Mouse (Mus musculus): ENCODE measurements at regions not wholly inside any gene's neighbourhood (a gene's known extent, or its start where the extent isn't known, plus 50 kb on each side); places are given as distances from the start of the nearest gene placed in this dataset.
A peak's percentile ranks its signal among the peaks of the same experiment; 100 is the strongest.

DNA sequence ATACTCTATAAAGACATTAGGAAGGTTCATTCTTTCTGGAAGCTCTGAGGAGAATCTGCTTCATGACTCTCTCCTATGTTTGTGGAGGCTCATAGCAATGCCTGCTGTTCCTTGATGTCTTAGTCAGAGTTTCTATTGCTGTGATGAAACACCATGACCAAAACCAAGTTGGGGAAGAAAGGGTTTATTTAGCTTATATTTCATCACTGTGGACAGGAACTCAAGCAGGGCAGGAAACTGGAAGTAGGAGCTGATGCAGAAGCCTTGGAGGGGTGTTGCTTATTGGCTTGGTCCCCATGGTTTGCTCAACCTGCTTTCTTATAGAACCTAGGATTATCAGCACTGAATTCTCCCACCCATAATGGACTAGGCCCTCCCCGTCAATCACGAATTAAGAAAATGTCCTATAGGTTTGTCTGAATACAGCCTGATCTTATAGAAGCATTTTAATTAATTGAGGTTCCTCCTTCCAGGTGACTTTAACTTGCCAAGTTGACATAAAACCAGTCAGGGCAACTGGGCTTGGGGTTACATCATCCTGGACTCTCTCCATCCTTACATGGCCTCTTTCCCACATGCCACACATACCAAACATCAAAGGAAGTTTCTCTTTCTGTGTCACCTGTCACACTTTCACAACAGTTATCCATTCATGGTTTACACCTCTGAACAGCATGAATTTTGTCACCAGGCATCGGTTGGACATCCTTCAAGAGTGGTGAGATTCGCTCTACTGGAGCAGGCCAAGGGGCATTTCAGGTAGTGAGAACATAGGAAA lies 85.3 kb upstream of the Serp2 start:
- DNase-seq (ENCODE audit: low read depth, low spot score): no peak

DNA sequence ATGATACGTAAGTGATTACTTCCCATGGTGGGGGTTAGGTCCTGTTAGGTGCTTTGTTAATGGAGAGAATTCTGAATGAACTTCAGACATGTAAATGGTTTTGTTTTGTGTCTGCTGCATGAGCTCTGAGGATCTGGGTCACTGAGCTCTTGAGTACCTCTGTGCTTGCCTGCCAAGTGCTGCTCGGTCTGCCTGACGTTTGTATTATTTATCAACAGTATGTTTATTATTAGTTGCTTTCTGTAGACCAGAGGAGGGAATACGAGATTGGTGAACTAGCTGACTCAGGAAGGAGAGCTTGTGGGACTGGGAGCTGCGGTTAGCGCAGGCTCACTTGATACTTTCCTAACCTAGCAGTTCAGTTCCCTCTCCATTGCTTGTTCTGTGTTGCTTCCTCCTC lies 76.5 kb upstream of the Serp2 start:
- DNase-seq (ENCODE audit: low read depth, low spot score): no peak

DNA sequence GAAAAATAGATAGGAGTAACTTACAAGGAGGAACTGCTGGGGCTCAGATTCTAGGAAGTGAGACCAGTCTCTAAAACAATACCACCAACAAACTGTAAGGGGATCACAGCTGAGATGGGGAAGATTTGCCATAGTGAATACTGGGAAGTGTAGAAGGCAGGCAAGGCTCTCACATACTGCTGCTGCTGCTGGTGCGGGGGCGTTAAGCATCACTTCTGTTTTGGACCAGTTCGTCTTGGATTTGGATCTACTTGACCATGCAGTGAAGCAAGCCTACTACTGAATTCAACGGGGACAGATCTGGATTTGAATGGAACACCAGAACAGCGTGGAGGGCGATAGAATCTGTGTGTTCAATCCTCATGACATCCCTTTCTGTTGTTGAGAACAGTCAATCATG lies 76.1 kb upstream of the Serp2 start:
- DNase-seq (ENCODE audit: low read depth, low spot score): no peak

DNA sequence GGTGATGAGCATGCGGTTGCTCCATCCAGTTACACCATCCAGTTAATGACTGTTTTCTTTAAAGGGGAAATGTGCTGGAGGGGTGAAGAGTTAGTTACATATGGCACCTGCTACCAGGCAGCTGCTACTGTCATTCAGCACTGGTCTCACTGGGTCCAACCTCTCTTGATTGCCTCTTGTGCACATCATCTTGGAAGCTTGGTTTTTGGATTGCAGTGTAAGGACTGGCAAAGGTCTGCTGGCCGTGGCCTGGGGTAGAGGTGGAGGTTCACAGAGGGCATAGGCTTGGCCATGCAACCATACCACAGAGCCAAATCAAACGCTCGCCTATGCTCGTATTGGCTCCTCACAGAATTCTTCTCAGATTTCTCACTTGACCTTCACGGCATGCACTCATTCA lies 75.1 kb upstream of the Serp2 start:
- peak; percentile 80 for DNase-seq (ENCODE audit: low read depth, low spot score)

DNA sequence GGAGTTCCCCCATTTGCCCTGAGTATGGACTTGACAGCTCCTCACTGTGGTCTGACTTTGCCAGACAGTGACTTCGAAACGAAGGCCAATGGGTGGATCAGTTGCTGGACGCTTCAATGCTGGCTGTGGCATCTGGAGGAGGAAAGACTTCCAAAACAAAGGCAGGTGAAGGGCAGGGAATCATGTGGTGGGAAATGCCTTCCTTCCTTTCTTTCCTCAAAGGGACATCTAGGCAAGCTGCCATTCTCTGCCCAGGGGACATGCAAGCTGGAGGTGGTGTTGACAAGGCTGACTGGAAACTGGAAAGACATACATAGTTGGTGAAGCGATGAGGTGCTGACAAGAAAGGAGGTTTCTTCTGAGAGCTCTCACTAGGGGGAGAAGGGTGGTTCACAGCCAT lies 74.5 kb upstream of the Serp2 start:
- no peak for DNase-seq (ENCODE audit: low read depth, low spot score)

DNA sequence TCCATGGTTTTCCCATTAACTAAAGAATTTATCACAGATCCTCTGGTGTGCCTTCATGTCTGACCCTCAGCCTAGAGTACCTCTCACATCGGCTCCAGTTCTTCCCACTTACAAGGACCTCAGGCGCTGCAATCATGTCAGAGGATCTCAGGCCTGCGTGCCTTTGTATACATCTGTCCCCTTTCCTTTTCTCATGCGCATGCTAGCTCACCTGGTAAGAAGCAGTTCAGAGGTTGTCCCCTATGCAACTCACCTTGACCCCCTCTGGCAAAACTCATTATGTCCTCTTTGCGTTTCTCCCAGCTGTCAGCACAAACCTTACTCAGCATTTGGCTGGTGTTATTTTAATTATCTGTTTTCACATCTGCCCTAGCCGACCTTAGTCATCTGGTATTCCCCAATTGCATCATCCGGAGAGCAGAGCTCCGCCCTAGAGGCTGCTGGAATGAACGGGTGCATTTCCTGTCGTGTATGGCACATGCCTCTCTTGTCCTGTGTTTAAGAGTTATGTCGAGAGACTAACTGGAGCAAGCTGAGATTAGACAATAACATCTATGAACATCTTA lies 73.3 kb upstream of the Serp2 start:
- DNase-seq (ENCODE audit: low read depth, low spot score): peak; percentile 44

DNA sequence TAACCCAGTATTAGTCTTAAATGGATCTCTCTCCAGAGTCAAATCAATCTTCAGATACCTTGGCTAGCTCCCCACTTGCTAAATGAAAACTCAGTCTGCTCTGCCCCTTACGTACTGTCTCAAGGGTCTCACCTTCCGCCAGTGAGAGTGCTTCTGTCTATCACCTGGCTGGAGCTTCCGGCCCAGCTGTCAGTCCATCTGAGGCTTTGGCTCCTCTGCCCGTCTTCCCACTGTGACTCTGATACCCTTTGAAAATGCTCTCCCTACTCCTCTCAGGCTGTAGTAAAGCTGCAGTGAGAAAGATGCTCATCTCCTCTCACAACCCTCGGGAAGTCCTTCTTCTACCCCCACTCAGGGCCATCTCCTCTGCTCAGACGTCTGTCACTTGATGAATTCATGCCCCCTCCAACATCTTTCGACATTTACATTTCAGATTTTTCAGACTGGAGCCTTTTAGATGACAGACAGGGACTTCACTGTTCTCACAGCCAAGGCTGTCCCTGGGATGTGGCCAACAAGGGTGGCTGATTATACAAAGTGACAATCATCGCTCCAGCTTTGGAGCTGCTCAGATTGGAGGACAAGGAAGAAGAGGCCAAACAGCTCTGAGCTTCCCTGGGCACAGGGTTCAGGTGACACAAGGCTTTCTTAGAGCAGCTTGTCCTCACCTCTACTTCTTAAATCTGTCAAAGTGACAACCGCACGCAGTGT lies 71.6 kb upstream of the Serp2 start:
- no peak for DNase-seq (ENCODE audit: low read depth, low spot score)

DNA sequence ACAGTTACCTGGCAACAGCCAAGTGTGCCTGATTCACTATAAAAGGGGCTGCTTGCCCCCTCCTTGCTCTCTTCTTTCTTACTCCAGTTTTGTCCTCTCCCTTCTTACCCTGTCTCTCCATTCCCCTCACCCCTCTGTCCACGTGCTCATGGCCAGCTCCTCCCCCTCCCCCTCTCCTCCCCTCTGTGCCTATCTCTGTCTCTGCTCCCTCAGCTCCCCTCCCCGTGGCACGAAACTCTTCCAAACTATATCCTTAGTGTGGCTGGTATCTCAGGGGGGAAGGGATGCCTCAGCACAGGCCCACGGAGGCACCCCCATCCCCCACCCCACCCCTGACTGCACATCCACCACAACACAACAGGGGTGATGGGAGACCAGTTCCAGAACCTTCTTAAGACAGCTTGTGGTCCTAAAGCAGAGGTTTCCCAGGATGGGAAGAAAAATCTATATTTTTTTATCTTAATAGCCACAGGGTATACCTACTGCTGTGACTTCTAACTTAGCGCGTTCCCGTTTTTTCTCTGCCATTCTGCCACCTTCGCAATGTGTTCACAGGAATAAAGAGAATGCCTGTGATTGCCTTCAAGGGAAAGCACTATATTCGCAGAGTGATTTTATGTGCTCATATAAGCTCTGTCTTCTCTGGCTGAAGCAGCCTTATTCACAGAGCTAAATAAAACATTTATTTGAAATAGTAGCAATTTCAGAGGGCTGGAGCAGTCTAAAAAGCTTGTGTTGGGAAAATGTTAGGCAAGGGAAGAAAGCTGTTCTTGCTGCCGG lies 69.1 kb upstream of the Serp2 start:
- DNase-seq (ENCODE audit: low read depth, low spot score): no peak

DNA sequence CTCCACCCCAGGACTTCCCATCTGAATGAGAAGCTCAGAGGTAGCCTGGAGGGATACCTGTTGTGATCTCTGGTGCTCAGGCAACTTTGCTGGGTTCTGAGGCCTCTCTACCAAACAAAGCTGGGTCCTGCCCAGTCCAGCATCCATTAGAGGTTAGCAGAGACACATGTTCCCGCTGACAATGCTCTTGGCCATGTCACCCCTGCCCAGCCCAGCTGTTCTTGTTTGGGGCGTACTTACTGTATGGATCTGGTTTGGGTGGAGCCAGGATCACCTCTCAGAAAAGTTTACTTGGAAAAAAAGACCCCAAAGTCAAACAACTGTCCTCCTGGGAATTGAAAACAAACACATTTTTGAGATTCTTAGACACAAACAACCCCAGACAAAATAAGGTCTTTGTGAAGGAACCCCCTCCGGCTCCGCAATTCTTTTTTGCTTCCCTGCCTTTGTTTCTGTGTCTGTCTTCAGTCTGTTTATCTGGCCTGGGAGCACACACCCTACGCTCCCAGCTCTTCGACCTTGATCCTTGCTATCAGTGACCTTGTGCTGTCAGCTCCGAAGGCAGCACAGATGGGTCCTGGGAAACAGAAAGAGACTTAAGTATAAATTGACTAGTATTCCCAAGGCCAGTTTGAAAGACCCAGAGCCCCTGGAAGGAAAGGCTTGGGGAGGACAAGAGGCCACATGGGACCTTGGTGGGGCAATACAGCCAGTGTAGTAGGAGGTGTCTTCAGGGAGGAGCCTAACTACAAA lies 68.1 kb upstream of the Serp2 start:
- no peak for DNase-seq (ENCODE audit: low read depth, low spot score)

DNA sequence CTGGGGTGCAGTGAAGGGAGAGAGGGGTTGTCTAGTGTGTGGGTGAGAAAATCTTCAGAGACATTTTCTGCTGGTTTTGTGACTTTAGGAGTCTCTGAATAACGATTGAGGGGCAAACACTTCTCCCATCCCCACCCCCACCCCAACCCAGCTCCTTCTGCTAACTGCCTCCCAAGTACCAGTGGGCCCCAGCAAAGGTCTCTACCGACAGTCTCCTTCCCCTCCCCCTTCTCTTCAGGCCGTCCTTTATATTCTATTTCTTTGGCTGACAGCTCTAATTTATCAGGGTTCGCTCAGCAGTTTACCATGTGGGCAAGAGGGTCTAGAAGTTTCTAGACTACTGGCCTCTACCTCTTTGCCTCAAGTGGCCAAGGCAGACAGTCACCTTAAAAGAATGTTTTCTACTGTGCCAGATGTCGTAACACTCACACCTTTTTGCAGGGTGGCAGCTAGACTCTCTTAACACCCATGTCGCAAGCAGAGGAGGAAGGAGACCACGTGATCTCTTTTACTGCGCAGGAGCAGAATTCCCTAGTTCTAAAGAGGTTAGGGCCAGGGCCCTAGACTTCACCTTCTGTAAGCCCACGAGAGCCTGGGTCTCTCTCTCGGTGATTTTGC lies 66.8 kb upstream of the Serp2 start:
- no peak for DNase-seq (ENCODE audit: low read depth, low spot score)

DNA sequence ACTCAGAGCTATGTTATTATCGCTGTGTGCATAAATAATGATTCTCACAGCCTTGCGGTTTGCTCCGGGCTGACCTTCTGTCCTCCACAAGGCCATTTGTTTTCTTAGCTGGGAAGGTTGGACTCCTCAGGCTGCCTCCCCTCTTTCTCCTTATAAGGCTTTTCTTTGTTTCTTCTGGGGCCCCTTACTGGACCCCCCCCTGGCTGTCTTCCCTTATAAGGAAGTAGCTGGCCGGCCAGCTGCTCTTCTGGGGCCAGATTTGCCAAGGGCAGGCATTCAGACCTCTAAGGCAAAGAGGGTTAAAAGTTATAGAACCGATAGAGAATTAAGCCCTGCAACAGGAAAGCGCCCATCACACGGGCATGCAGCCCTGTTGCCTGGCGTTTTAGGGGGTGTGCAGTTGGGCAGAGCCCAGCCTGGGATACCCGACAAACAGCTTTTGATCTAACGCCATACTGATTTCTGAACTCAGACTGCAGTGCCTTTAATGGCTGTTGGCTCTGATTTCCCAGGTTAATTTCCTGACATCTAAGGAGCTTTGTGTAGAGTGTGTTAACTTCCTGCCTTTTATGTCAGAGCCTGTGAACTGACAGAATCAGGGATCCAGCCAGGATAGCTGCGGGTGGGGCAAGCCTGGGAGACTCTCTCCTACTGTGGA lies 66.1 kb upstream of the Serp2 start:
- DNase-seq (ENCODE audit: low read depth, low spot score): no peak

DNA sequence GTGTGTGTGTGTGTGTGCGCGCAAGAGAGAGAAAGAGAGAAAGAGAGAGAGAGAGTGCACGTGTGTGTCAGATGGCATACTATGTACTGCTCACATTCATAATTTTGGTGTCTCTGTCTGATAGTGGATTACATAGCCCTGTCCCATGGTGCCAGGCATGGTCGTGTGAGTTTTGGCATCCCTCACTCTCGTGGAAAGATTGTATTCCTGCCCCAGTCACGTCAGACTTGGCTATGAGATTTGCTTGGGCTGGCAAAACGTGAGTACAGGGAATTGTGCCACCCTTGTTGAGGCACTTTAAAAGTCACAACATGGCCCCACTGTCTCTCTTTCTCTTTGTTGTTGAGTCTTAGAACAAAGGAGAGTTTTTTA lies 62.3 kb upstream of the Serp2 start:
- DNase-seq (ENCODE audit: low read depth, low spot score): no peak

DNA sequence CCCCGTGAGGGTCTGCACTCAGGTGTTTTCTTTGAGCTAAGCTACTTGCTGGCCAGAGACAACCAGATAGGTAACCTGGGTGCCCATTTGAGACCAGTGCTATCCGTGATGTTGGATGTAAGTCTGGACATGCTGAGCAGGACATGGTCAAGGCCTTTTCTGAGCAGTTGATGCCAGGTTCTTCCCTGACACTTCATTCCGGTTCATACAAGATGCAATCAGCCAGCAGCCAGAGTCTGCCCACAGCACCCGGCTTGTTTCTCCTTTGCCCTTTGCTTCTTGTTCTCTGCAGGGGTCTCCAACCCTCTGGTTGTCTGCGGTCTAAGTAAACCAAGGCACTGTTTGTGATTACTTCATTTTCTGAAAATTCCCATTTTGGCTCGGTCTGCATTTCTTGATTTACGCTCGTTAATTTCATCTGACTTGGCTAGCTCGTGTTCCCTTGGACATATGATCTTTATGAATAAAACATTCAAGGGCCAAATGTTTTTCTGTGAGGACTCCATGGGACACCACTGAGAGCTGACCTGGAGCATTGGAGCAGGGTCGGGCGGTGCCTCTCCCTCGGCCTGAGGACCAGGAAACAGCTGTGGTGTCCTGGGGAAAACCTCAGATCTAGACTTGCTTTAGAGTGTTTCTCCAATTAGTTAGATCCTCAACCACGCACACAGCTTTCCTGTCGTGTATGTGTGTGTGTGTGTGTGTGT lies 61.8 kb upstream of the Serp2 start:
- no peak for DNase-seq (ENCODE audit: low read depth, low spot score)

DNA sequence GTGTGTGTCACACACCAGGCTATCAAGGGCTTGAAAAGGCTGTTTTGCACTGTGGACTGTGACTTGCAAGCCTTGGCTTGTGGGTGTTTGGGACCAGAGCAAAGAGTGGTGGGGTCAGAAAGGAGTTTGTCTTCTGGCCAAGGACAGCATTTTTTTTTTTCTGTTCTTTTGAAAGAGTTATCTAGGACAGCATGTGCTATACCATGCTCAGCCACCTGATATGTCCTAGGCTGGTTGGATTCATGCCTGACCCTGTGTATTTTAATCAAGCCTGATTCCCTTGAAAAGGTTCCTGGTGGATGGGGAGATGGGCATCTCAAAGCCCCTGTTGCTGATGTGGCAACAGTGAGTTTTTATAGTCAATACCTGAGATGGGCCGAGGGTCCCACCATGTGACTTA lies 61.2 kb upstream of the Serp2 start:
- DNase-seq (ENCODE audit: low read depth, low spot score): no peak

DNA sequence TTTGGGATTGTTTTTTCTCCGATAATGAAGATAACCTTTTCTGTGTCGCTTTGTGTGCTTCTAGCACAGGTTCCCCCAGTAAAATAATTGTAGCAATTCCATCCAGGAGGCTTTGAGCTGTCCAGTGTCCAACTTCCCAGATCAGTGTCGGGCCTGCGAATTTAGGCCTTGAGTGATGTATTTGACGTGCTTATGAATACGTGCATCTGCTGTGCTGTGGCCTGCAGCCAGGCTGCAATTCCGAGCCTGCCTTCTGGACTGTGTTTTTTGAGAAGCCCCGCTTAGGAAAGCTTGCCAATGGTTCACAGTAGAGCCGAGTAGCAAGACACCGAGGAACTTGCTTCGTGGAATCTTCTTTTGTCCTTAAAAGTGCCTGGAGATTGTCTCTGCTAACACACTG lies 60.8 kb upstream of the Serp2 start:
- no peak for DNase-seq (ENCODE audit: low read depth, low spot score)

DNA sequence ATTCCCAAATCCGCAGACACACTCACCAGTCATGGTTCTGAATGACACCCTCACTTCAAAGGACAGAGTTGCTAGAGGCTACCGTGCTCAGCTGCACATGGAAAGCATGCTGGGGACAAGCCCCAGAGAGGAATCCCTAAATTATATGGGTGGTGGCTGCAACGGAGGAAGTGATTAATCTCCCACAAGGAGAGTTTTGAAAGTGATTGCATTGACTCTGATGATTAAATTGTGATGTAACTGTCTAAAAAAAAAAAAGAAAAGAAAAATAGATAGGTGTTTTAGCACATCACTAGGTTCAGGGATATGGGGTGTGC lies 59.6 kb upstream of the Serp2 start:
- no peak for DNase-seq (ENCODE audit: low read depth, low spot score)

DNA sequence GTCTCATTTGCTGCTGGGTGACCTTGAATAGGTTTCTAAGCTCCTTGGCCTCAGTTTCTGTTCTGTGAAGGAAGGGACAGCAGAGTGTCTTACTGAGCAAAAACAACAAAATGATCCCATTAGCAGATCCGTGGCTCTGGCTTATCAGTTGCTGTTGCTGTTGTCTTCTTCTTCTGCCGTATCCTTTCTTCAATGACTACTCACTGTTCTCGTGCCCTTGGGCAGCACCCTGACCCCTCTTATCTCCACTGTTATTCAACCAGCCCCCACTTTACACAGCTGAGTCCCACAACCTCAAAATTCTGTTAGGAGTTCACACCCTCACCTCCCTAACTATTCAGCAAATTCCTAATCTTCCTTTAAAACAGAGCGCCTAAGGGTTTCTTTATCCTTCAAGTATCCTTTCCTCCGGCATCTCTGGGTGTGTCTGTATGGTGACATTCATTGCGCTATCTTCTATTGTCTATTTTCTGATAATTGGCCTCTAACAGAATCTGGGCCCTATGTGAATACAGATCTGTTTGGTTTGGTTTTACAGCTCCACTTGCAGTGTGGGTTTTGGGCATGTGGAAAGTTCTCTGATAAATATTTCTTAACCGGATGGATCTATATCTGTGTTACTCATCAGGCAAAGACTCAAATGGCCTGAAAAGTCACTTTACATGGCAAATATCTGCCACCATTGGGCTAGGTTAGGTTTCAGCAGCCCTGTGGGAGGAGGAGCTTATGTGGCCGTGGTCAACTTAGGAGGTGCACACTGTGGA lies 59.1 kb upstream of the Serp2 start:
- no peak for DNase-seq (ENCODE audit: low read depth, low spot score)

DNA sequence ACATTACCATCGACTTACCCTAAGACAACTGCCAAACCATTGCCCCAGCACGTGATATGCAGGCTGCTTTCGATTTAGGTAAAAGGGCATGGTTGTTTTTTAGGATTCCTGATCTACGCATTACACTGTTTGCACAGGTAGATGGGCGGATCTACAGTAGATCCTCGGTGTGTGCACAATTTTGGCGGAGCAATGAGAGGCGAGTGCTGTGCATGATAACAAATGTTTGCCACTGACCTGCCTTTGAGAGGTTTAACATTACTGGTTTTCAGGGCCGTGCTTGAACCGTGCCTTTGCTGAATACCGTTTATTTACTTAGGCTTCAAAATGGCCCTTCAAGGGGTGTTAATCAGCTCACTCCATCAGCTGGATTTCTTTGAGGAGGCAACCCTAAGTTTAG lies 58.5 kb upstream of the Serp2 start:
- no peak for DNase-seq (ENCODE audit: low read depth, low spot score)

DNA sequence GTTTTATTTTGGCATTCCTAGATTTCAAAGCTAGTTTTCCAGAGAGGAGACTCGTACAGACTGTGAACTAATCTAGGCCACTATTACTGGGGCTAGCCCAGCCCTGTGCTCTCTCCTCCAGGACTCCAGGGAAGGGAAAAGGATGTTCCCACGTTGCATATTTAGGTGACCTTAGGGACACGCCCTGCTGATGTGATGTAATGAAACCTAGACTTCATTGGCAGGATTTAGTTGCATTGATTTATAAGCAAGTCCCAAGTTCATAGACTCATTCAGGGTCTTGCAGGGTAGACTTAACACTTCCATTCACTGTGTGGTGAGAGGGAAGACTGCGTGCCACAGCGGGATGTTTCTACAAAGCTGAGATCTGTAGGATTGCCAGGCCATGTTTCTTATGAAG lies 58.0 kb upstream of the Serp2 start:
- DNase-seq (ENCODE audit: low read depth, low spot score): no peak
